Comparison of ENCODE assay signal across 19 mouse cellular contexts in genomic region chr14:95082877-95083276, GRCm38 (mm10).
"Had no signal": no experiment of that assay in that cellular context is flagged by ENCODE, and none has a peak within 500 bp of the region (broad histone marks: within the 10 kb centered on the region; RNA-seq: fewer than 3 reads in every experiment).

No protein-coding gene starts in this region.

- H3K4me3 ChIP-seq: limb, embryonic 10.5 days; limb, embryonic 13.5 days; liver, embryonic 12.5 days; liver, embryonic 15.5 days; lung, embryonic 15.5 days; megakaryocyte, embryonic 14.5 days; midbrain, embryonic 10.5 days; midbrain, embryonic 15.5 days; neural tube, embryonic 12.5 days; neural tube, embryonic 15.5 days had no signal

- H3K4me1 ChIP-seq: limb, embryonic 10.5 days; limb, embryonic 13.5 days; liver, embryonic 12.5 days; liver, embryonic 15.5 days; lung, embryonic 15.5 days; megakaryocyte, embryonic 14.5 days; midbrain, embryonic 10.5 days; midbrain, embryonic 15.5 days; neural tube, embryonic 12.5 days; neural tube, embryonic 15.5 days had no signal

- H3K36me3 ChIP-seq: limb, embryonic 10.5 days; limb, embryonic 13.5 days; liver, embryonic 12.5 days; liver, embryonic 15.5 days; lung, embryonic 15.5 days; midbrain, embryonic 10.5 days; midbrain, embryonic 15.5 days; neural tube, embryonic 12.5 days; neural tube, embryonic 15.5 days had no signal

- H3K27ac ChIP-seq: limb, embryonic 10.5 days; limb, embryonic 13.5 days; liver, embryonic 12.5 days; liver, embryonic 15.5 days; lung, embryonic 15.5 days; midbrain, embryonic 10.5 days; midbrain, embryonic 15.5 days; neural tube, embryonic 12.5 days; neural tube, embryonic 15.5 days had no signal

- H3K9me3 ChIP-seq: limb, embryonic 10.5 days; liver, embryonic 12.5 days; liver, embryonic 15.5 days; lung, embryonic 15.5 days; megakaryocyte, embryonic 14.5 days; midbrain, embryonic 10.5 days; midbrain, embryonic 15.5 days; neural tube, embryonic 12.5 days; neural tube, embryonic 15.5 days had no signal

- H3K27me3 ChIP-seq: limb, embryonic 13.5 days; liver, embryonic 12.5 days; liver, embryonic 15.5 days; lung, embryonic 15.5 days; megakaryocyte, embryonic 14.5 days; midbrain, embryonic 15.5 days; neural tube, embryonic 12.5 days; neural tube, embryonic 15.5 days had no signal

- H3K4me2 ChIP-seq: limb, embryonic 13.5 days; liver, embryonic 12.5 days; liver, embryonic 15.5 days; lung, embryonic 15.5 days; midbrain, embryonic 15.5 days; neural tube, embryonic 12.5 days; neural tube, embryonic 15.5 days had no signal

- ATAC-seq: liver, embryonic 12.5 days; midbrain, embryonic 15.5 days had no signal

- H3K9ac ChIP-seq: limb, embryonic 13.5 days; liver, embryonic 12.5 days; liver, embryonic 15.5 days; lung, embryonic 15.5 days; midbrain, embryonic 15.5 days; neural tube, embryonic 12.5 days; neural tube, embryonic 15.5 days had no signal

- DNase-seq: kidney, adult 18-20 months; kidney, adult 9 months; kidney, postnatal 25 days; liver; lung, adult 18-20 months; lung, postnatal 10 days; lung, postnatal 36 days; thymus, adult 18-20 months; thymus, postnatal 36 days had no signal
